Mouse (Mus musculus) forebrain, embryonic 12.5 days (tissue): Measurements from ENCODE around the gene Ift46. TPM values are rescaled to one million over a fixed set of nuclear protein-coding genes. Genes with fewer than 3 reads are reported as not detected.

Experiments
- ATAC-seq: fragments of 200-750 bp; cut with Nextera tagmentation; 2 replicates; pipeline ENCODE4 v1.8.0; 2017; ENCODE audit warnings: moderate TSS enrichment; ENCODE audit not compliant: low FRiP score
- H3K27ac ChIP-seq: fragments of 300-500 bp; sonication (generic); 2 replicates; pipeline ENCODE4 v1.5.1; 2016; ENCODE audit warnings: mild to moderate bottlenecking
- H3K27me3 ChIP-seq: fragments of 300-500 bp; sonication (generic); 2 replicates; pipeline ENCODE4 v1.6.1; 2016; ENCODE audit warnings: mild to moderate bottlenecking
- H3K36me3 ChIP-seq: fragments of 300-500 bp; sonication (generic); replicated peaks from 2 replicates; pipeline ENCODE4 v1.6.1; 2016; ENCODE audit warnings: mild to moderate bottlenecking
- H3K4me1 ChIP-seq: fragments of 300-500 bp; sonication (generic); 2 replicates; pipeline ENCODE4 v1.6.1; 2016
- H3K4me2 ChIP-seq: fragments of 300-500 bp; sonication (generic); 2 replicates; pipeline ENCODE4 v1.6.1; 2016; ENCODE audit warnings: mild to moderate bottlenecking, moderate library complexity
- H3K4me3 ChIP-seq: fragments of 300-500 bp; sonication (generic); replicated peaks from 2 replicates; pipeline ENCODE4 v1.5.1; 2016; ENCODE audit warnings: mild to moderate bottlenecking
- H3K9ac ChIP-seq: fragments of 300-500 bp; sonication (generic); 2 replicates; pipeline ENCODE4 v1.6.1; 2016; ENCODE audit warnings: mild to moderate bottlenecking
- H3K9me3 ChIP-seq: fragments of 300-500 bp; sonication (generic); 2 replicates; pipeline ENCODE4 v1.6.1; 2016
- WGBS: fragments of 180-500 bp; shearing (Covaris S2); methylation state at CpG from one replicate; pipeline ENCODE4 v1.1.7; 2016; 5-methylcytosine and 5-hydroxymethylcytosine counted together
- polyA plus RNA-seq: library from polyadenylated mRNA; unstranded; fragments of >200 nt; fragmentation: Nextera tagmentation; extraction: Ambion mirVana; gene quantifications from 2 replicates; pipeline ENCODE4 v1.2.1, GENCODE M21; 2016

The Ift46 gene
- polyA plus RNA-seq, 1 experiment from 2014 or later, result 124 TPM

- Histone ChIP-seq H3K27me3 (peaks cover 45% of the 10 kb centered on the region), H3K4me1 (peaks cover 17% of the 10 kb centered on the region), H3K27ac (peak within 1 kb of the TSS; percentile 57; the same call in 1 of the 2 replicates), H3K4me2 (peak within 1 kb of the TSS; percentile 85), H3K9ac (peak within 1 kb of the TSS; percentile 74), H3K4me3 (peak within 1 kb of the TSS; percentile 56), H3K9me3 (no peaks in the 10 kb centered on the region), H3K36me3 (no peaks in the 10 kb centered on the region)
- ATAC-seq, result peak; percentile 97
- under 1% methylated on average over 75 of the region's 75 CpGs for WGBS
Measured at GRCm38 (mm10) chr9:44799102-44799957, 31.6 kb downstream of the Ift46 start, which contains the start of gene Tmem25. Tmem25 (minus strand) TSS chr9:44799307.

- peaks cover 45% of the 10 kb centered on the region for H3K27me3 ChIP-seq
- peaks cover 4% of the 10 kb centered on the region for H3K36me3 ChIP-seq
- no peak overlapping the region for H3K27ac ChIP-seq
- H3K9ac ChIP-seq, result peak overlapping the region; percentile 74; the same call in 1 of the 2 replicates
- ATAC-seq, result no peak; the same call in 1 of the 2 replicates
- no peaks in the 10 kb centered on the region for H3K9me3 ChIP-seq
- H3K4me2 ChIP-seq, result peak overlapping the region; percentile 85
- H3K4me1 ChIP-seq, result peaks cover 17% of the 10 kb centered on the region
- H3K4me3 ChIP-seq, result peak overlapping the region; percentile 56
- WGBS, result 39% methylated on average over 9 of the region's 9 CpGs
Measured at GRCm38 (mm10) chr9:44799958-44800324, 32.2 kb downstream of the Ift46 start.

- 85% methylated on average over 6 of the region's 6 CpGs for WGBS
- peaks cover 37% of the 10 kb centered on the region for H3K27me3 ChIP-seq
- peaks cover 19% of the 10 kb centered on the region for H3K36me3 ChIP-seq
- H3K9me3 ChIP-seq, result no peaks in the 10 kb centered on the region
- no peak overlapping the region for H3K9ac ChIP-seq
- ATAC-seq, result no peak
- H3K4me1 ChIP-seq, result peaks cover 17% of the 10 kb centered on the region
- H3K4me2 ChIP-seq, result no peak overlapping the region
- no peak overlapping the region for H3K27ac ChIP-seq
- no peak overlapping the region for H3K4me3 ChIP-seq
Measured at GRCm38 (mm10) chr9:44801669-44802068, 34.0 kb downstream of the Ift46 start.

GRCm38 (mm10) chr9:44802808-44803450 lies 35.2 kb downstream of the Ift46 start, which contains the start of gene Ttc36:
Ttc36 (minus strand) TSS chr9:44803072.
- Histone ChIP-seq H3K9ac (no peak within 1 kb of the TSS), H3K27ac (no peak within 1 kb of the TSS), H3K27me3 (peaks cover 31% of the 10 kb centered on the region), H3K4me3 (no peak within 1 kb of the TSS), H3K9me3 (no peaks in the 10 kb centered on the region), H3K4me2 (no peak within 1 kb of the TSS), H3K4me1 (peaks cover 17% of the 10 kb centered on the region), H3K36me3 (peaks cover 32% of the 10 kb centered on the region)
- 78% methylated on average over 4 of the region's 4 CpGs for WGBS
- ATAC-seq, result no peak

GRCm38 (mm10) chr9:44804678-44805077 lies 37.0 kb downstream of the Ift46 start:
- no peak overlapping the region for H3K27ac ChIP-seq
- peaks cover 50% of the 10 kb centered on the region for H3K36me3 ChIP-seq
- H3K9me3 ChIP-seq, result no peaks in the 10 kb centered on the region
- no peak for ATAC-seq
- H3K4me1 ChIP-seq, result peaks cover 7% of the 10 kb centered on the region; the same call in 1 of the 2 replicates
- 90% methylated on average over 10 of the region's 10 CpGs for WGBS
- H3K27me3 ChIP-seq, result peaks cover 24% of the 10 kb centered on the region
- no peak overlapping the region for H3K4me3 ChIP-seq
- H3K4me2 ChIP-seq, result no peak overlapping the region
- no peak overlapping the region for H3K9ac ChIP-seq

- no peaks in the 10 kb centered on the region for H3K9me3 ChIP-seq
- no peak overlapping the region for H3K4me2 ChIP-seq
Measured at GRCm38 (mm10) chr9:44805536-44805935, 37.8 kb downstream of the Ift46 start.

GRCm38 (mm10) chr9:44807141-44807540 lies 39.4 kb downstream of the Ift46 start:
- no peak overlapping the region for H3K4me3 ChIP-seq
- WGBS, result 82% methylated on average over 5 of the region's 5 CpGs
- peaks cover 72% of the 10 kb centered on the region for H3K36me3 ChIP-seq

More at GRCm38 (mm10) chr9:44805536-44805935, 37.8 kb downstream of the Ift46 start:
- 93% methylated on average over 5 of the region's 5 CpGs for WGBS
- no peaks in the 10 kb centered on the region for H3K4me1 ChIP-seq
- no peak overlapping the region for H3K4me3 ChIP-seq
- no peak overlapping the region for H3K27ac ChIP-seq
- peaks cover 58% of the 10 kb centered on the region for H3K36me3 ChIP-seq
- peaks cover 18% of the 10 kb centered on the region for H3K27me3 ChIP-seq
- no peak overlapping the region for H3K9ac ChIP-seq
- no peak for ATAC-seq

GRCm38 (mm10) chr9:44807778-44808177 lies 40.1 kb downstream of the Ift46 start:
- no peak for ATAC-seq
- Histone ChIP-seq H3K27ac (no peak overlapping the region), H3K36me3 (peaks cover 78% of the 10 kb centered on the region), H3K27me3 (no peaks in the 10 kb centered on the region), H3K9ac (no peak overlapping the region), H3K4me3 (no peak overlapping the region), H3K9me3 (no peaks in the 10 kb centered on the region), H3K4me1 (no peaks in the 10 kb centered on the region), H3K4me2 (no peak overlapping the region)
- 93% methylated on average over 10 of the region's 10 CpGs for WGBS

More at GRCm38 (mm10) chr9:44807141-44807540, 39.4 kb downstream of the Ift46 start:
- H3K27ac ChIP-seq, result no peak overlapping the region
- H3K4me2 ChIP-seq, result no peak overlapping the region
- ATAC-seq, result no peak
- H3K4me1 ChIP-seq, result no peaks in the 10 kb centered on the region
- no peaks in the 10 kb centered on the region for H3K9me3 ChIP-seq
- no peak overlapping the region for H3K9ac ChIP-seq
- 0 out of 2 replicates have a peak, but pooled peaks cover 2% of the 10 kb centered on the region for H3K27me3 ChIP-seq

GRCm38 (mm10) chr9:44810316-44810715 lies 42.6 kb downstream of the Ift46 start:
- Histone ChIP-seq H3K27ac (no peak overlapping the region), H3K27me3 (no peaks in the 10 kb centered on the region), H3K4me3 (no peak overlapping the region), H3K9ac (no peak overlapping the region), H3K36me3 (peaks cover 96% of the 10 kb centered on the region), H3K9me3 (no peaks in the 10 kb centered on the region), H3K4me2 (no peak overlapping the region), H3K4me1 (no peaks in the 10 kb centered on the region)
- no peak for ATAC-seq
- WGBS, result 95% methylated on average over 10 of the region's 10 CpGs

GRCm38 (mm10) chr9:44814179-44814578 lies 46.5 kb downstream of the Ift46 start:
- no peak for ATAC-seq
- 93% methylated on average over 8 of the region's 8 CpGs for WGBS
- no peaks in the 10 kb centered on the region for H3K9me3 ChIP-seq
- no peak overlapping the region for H3K4me2 ChIP-seq
- peaks cover 98% of the 10 kb centered on the region for H3K36me3 ChIP-seq
- H3K4me1 ChIP-seq, result no peaks in the 10 kb centered on the region
- no peak overlapping the region for H3K27ac ChIP-seq
- no peaks in the 10 kb centered on the region for H3K27me3 ChIP-seq
- H3K4me3 ChIP-seq, result no peak overlapping the region
- H3K9ac ChIP-seq, result no peak overlapping the region

- H3K4me3 ChIP-seq, result no peak overlapping the region
- H3K9me3 ChIP-seq, result no peaks in the 10 kb centered on the region
- 86% methylated on average over 5 of the region's 5 CpGs for WGBS
- no peak overlapping the region for H3K4me2 ChIP-seq
- H3K9ac ChIP-seq, result no peak overlapping the region
- H3K36me3 ChIP-seq, result peaks cover 100% of the 10 kb centered on the region
- no peaks in the 10 kb centered on the region for H3K27me3 ChIP-seq
- no peaks in the 10 kb centered on the region for H3K4me1 ChIP-seq
- no peak for ATAC-seq
- no peak overlapping the region for H3K27ac ChIP-seq
Measured at GRCm38 (mm10) chr9:44817522-44817921, 49.8 kb downstream of the Ift46 start.
